Mouse (Mus musculus) forebrain, embryonic 16.5 days (tissue): ENCODE results near the gene Gm10273. TPM values are rescaled to one million over a fixed set of nuclear protein-coding genes. Genes with fewer than 3 reads are reported as not detected.
"Not testable (repeated sequence)": the region's sequence is repeated elsewhere in the genome, so short reads cannot be mapped to it uniquely, and the experiment has no call there.

ENCODE experiments used
- ATAC-seq: fragments of 200-750 bp; cut with Nextera tagmentation; 2 replicates; pipeline ENCODE4 v1.8.0; 2017; ENCODE audit warnings: mild to moderate bottlenecking, moderate library complexity
- H3K27ac ChIP-seq: fragments of 300-500 bp; sonication (generic); 2 replicates; pipeline ENCODE4 v1.5.1; 2014; ENCODE audit warnings: low read length, control low read depth
- H3K27me3 ChIP-seq: fragments of 300-500 bp; sonication (generic); replicated peaks from 2 replicates; pipeline ENCODE4 v1.6.1; 2014; ENCODE audit warnings: low read length; ENCODE audit not compliant: control insufficient read depth, insufficient read depth
- H3K36me3 ChIP-seq: fragments of 300-500 bp; sonication (generic); 2 replicates; pipeline ENCODE4 v1.6.1; 2014; ENCODE audit not compliant: control insufficient read depth, insufficient read depth
- H3K4me1 ChIP-seq: fragments of 300-500 bp; sonication (generic); replicated peaks from 2 replicates; pipeline ENCODE4 v1.6.1; 2014; ENCODE audit warnings: low read length; ENCODE audit not compliant: control insufficient read depth, insufficient read depth
- H3K4me2 ChIP-seq: fragments of 300-500 bp; sonication (generic); 2 replicates; pipeline ENCODE4 v1.6.1; 2014; ENCODE audit warnings: mild to moderate bottlenecking, low read length, control low read depth
- H3K4me3 ChIP-seq: fragments of 300-500 bp; sonication (generic); replicated peaks from 2 replicates; pipeline ENCODE4 v1.5.1; 2014; ENCODE audit warnings: mild to moderate bottlenecking, low read length, control low read depth
- H3K9ac ChIP-seq: fragments of 300-500 bp; sonication (generic); replicated peaks from 2 replicates; pipeline ENCODE4 v1.6.1; 2014; ENCODE audit warnings: low read depth, low read length, control low read depth
- H3K9me3 ChIP-seq: fragments of 300-500 bp; sonication (generic); 2 replicates; pipeline ENCODE4 v1.6.1; 2016; ENCODE audit warnings: low read length; ENCODE audit not compliant: control insufficient read depth
- WGBS: fragments of 180-500 bp; shearing (Covaris S2); extraction: QIAGEN DNeasy Blood & Tissue Kit; methylation state at CpG from one replicate; pipeline ENCODE4 v1.1.7; 2014; 5-methylcytosine and 5-hydroxymethylcytosine counted together
- polyA plus RNA-seq: library from polyadenylated mRNA; unstranded; fragments of >200 nt; fragmentation: Nextera tagmentation; extraction: Ambion mirVana; gene quantifications from 2 replicates; pipeline ENCODE4 v1.2.1, GENCODE M21; 2015

Gm10273 gene
- polyA plus RNA-seq, result 2.1 and 7.6 TPM in 2 replicates

DNA sequence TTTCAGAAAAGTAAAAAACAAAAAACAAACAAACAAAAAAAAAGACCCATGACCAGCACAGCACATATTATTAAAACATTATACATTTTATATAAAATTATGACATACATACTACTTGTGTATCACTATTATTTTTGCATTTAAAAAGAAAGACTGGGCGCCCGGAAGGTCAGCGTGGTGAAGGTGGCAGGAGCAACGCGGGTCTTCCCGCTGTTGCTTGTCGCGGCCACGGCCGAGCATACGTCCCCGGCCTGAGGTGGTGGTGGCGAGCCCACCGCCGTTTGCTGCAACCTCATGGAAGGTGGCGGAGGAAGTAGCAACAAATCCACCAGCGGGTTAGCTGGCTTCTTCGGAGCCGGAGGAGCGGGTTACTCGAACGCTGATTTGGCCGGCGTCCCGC lies at the start of gene Gm10273:
Gm10273 (plus strand) TSS at position 172 of the 400 bp plus-strand sequence.
- H3K36me3 ChIP-seq, H3K4me2 ChIP-seq, H3K4me1 ChIP-seq, H3K27ac ChIP-seq, ATAC-seq, H3K27me3 ChIP-seq, H3K9ac ChIP-seq, H3K9me3 ChIP-seq, H3K4me3 ChIP-seq: not testable (repeated sequence)
- WGBS, result 95% methylated on average over 10 of the region's 25 CpGs

DNA sequence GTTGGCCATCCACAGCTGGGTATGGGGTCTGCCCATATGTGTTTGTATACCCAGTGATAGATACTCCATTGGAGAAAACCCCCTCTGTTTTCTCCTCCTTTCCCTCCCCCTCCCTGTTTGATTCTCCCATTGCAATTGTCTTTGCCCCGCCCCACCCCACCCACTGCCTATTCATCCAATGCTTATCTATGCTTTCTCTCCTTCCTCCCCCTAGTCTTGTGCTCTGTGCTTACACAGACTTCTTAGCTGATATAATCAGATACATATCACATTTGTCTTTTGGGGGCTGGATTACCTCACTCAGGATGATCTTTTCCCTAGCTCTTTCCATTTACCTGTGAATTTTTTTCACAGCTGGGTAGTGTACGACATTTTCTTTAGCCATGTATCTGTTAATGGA lies 48.9 kb upstream of the Gm10273 start:
- ATAC-seq, result no peak
- WGBS, result 92% methylated on average over 2 of the region's 2 CpGs

DNA sequence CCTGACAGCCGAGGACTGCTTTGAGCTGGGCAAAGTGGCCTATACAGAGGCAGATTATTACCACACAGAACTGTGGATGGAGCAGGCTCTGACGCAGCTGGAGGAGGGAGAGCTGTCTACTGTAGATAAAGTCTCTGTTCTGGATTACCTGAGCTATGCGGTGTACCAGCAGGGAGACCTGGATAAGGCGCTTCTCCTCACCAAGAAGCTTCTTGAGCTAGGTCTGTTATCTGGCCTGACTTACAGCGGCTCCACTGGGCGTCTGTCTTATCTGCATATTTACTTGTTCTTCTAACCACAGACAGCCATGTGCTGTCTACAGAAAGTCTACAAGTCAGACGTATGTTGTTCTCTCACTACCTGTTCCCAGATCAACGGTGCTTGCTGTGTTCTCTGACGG lies 47.2 kb upstream of the Gm10273 start:
- Histone ChIP-seq H3K27ac (no peak overlapping the region), H3K36me3 (peaks cover 27% of the 10 kb centered on the region), H3K9ac (no peak overlapping the region), H3K9me3 (no peaks in the 10 kb centered on the region), H3K4me3 (no peak overlapping the region), H3K27me3 (no peaks in the 10 kb centered on the region), H3K4me2 (no peak overlapping the region), H3K4me1 (no peaks in the 10 kb centered on the region)
- ATAC-seq, result no peak
- WGBS, result 95% methylated on average over 9 of the region's 9 CpGs

More for the DNA sequence above, 48.9 kb upstream of the Gm10273 start:
- no peaks in the 10 kb centered on the region for H3K27me3 ChIP-seq
- no peak overlapping the region for H3K9ac ChIP-seq
- no peak overlapping the region for H3K4me3 ChIP-seq
- peaks cover 24% of the 10 kb centered on the region for H3K36me3 ChIP-seq
- H3K4me1 ChIP-seq, result no peaks in the 10 kb centered on the region
- H3K9me3 ChIP-seq, result no peaks in the 10 kb centered on the region
- no peak overlapping the region for H3K4me2 ChIP-seq
- no peak overlapping the region for H3K27ac ChIP-seq

DNA sequence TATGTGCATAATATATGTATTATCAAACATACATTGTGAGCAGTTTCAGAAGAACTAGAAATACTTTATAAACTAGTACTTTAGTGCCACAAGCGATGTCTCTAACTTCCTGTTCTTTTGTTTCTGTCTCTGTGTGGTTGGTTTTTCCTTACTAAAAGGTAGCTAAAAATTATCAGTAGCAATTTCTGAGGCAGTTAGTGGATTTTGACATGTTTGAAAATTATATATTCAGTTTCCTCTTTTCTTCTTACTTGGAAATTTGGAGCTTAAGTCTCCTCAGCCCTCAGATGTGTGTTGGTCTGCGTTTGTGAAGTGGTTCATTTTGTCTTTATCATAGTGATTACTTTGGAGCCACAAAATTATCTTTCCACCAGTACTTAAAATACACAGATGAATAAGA lies 45.9 kb upstream of the Gm10273 start:
- ATAC-seq, result no peak
- Histone ChIP-seq H3K27ac (no peak overlapping the region), H3K9ac (no peak overlapping the region), H3K4me3 (no peak overlapping the region), H3K27me3 (no peaks in the 10 kb centered on the region), H3K4me2 (no peak overlapping the region), H3K36me3 (peaks cover 30% of the 10 kb centered on the region), H3K9me3 (no peaks in the 10 kb centered on the region), H3K4me1 (no peaks in the 10 kb centered on the region)
- 95% methylated on average over 2 of the region's 2 CpGs for WGBS

DNA sequence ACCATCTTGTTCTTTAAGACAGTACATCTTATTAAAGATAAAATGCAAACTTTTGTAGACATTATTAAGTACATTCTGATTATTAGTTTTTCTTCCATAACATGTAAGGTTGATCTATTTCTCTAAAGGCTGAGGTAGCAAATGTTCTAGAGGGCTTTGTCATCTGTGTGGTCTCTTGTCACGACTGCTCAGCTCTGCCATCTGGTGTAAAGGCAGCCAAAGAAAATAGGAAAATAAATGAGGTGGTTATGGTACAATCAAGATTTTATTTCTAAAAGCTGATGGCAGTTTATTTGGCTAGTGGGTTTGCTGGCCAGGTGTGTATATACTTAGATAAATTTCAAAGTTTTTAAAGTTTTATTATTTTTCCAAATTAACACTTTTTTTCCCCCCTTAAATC lies 42.4 kb upstream of the Gm10273 start:
- no peak overlapping the region for H3K27ac ChIP-seq
- H3K4me1 ChIP-seq, result no peaks in the 10 kb centered on the region
- no peaks in the 10 kb centered on the region for H3K9me3 ChIP-seq
- ATAC-seq, result no peak
- H3K27me3 ChIP-seq, result no peaks in the 10 kb centered on the region
- 36% methylated on average over 1 of the region's 1 CpGs for WGBS
- no peak overlapping the region for H3K9ac ChIP-seq
- H3K36me3 ChIP-seq, result peaks cover 38% of the 10 kb centered on the region
- no peak overlapping the region for H3K4me3 ChIP-seq
- no peak overlapping the region for H3K4me2 ChIP-seq

DNA sequence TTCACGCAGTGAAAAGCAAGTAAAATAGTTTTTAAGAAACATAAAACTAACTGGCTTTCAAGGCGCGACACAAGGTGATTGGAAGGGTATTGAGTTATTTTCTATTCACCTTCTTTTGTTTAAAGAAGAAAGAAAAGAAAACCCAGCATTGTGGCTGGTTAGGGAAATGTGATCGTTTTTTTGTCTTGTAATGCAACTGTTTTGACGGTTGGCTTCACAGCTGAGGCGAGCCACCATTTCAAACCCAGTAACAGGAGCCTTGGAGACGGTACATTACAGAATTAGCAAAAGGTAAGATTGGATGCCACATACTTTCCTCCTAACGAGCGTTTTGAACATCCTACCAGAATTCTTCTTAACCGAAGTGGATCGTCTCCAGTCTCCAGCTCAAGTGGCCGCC lies 41.3 kb upstream of the Gm10273 start:
- H3K4me1 ChIP-seq, result no peaks in the 10 kb centered on the region
- H3K27me3 ChIP-seq, result no peaks in the 10 kb centered on the region
- WGBS, result 26% methylated on average over 12 of the region's 12 CpGs
- H3K4me2 ChIP-seq, result no peak overlapping the region
- H3K9ac ChIP-seq, result no peak overlapping the region
- H3K27ac ChIP-seq, result no peak overlapping the region
- H3K4me3 ChIP-seq, result no peak overlapping the region
- no peak for ATAC-seq
- peaks cover 30% of the 10 kb centered on the region for H3K36me3 ChIP-seq
- H3K9me3 ChIP-seq, result no peaks in the 10 kb centered on the region

DNA sequence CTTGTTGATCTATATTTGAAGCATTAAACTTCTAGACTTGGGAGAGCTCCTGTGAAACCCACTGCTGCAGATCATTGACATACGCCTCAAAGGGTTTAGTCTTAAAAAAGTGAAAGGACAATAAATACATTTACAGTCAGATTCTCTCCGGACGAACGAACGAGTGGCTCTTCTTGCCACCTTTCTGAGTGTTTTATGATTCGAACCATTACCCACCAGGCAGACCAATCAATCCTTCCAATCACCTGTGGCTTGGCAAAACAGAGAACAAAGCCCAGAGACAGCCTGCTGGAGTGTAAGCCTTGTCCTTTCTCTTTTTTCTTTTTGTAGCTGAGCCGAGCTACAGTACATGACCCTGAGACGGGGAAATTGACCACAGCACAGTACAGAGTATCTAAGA lies 40.4 kb upstream of the Gm10273 start:
- H3K9ac ChIP-seq, result no peak overlapping the region
- no peaks in the 10 kb centered on the region for H3K27me3 ChIP-seq
- WGBS, result 82% methylated on average over 8 of the region's 8 CpGs
- no peaks in the 10 kb centered on the region for H3K4me1 ChIP-seq
- H3K27ac ChIP-seq, result no peak overlapping the region
- H3K36me3 ChIP-seq, result peaks cover 29% of the 10 kb centered on the region
- H3K9me3 ChIP-seq, result no peaks in the 10 kb centered on the region
- no peak for ATAC-seq
- H3K4me2 ChIP-seq, result no peak overlapping the region
- H3K4me3 ChIP-seq, result no peak overlapping the region

DNA sequence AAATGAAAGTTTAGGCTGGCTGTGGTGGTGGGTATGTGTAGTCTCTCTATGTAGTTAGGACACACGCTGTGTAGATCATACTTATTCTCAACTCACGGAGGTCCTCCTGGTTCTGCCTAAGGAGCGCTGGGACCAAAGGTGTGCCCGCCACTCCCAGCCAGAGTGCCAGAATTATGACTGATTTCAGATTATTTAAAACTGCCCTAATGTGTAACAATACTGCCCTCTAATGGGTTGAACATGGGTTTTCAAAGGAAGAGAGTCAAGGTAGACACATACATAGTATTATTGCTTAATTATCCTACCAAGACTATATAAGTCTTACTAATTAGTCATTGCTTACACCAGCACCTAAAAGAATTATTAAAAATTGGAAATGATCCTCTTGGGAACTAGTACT lies 36.7 kb upstream of the Gm10273 start:
- Histone ChIP-seq H3K27me3 (no peaks in the 10 kb centered on the region), H3K9ac (no peak overlapping the region), H3K9me3 (no peaks in the 10 kb centered on the region), H3K4me2 (no peak overlapping the region), H3K36me3 (peaks cover 17% of the 10 kb centered on the region), H3K4me3 (no peak overlapping the region), H3K4me1 (no peaks in the 10 kb centered on the region), H3K27ac (no peak overlapping the region)
- 82% methylated on average over 4 of the region's 4 CpGs for WGBS
- no peak for ATAC-seq

DNA sequence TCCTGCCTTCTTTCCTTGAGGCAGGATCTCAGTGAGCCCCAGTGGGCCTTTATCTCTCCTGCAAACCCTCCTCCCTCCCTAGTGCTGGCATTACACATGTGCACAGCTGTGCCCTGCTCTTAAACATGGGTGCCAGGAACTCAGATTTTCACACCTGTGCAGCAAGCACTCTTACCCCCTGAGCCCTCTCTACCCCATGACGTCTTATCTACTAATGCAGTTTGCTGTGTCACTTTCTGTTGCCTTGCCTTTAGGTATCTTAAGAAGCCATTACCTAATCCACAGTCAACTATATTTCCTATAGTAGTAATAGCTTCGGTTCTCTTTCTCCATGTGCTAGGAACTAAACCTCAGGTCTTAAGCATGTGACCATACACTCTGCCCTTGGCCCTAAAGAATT lies 32.2 kb upstream of the Gm10273 start:
- Histone ChIP-seq H3K9me3 (no peaks in the 10 kb centered on the region), H3K4me1 (no peaks in the 10 kb centered on the region), H3K36me3 (peaks cover 10% of the 10 kb centered on the region), H3K27me3 (no peaks in the 10 kb centered on the region), H3K9ac (no peak overlapping the region), H3K4me3 (no peak overlapping the region), H3K4me2 (no peak overlapping the region), H3K27ac (no peak overlapping the region)
- no peak for ATAC-seq
- 93% methylated on average over 2 of the region's 2 CpGs for WGBS

DNA sequence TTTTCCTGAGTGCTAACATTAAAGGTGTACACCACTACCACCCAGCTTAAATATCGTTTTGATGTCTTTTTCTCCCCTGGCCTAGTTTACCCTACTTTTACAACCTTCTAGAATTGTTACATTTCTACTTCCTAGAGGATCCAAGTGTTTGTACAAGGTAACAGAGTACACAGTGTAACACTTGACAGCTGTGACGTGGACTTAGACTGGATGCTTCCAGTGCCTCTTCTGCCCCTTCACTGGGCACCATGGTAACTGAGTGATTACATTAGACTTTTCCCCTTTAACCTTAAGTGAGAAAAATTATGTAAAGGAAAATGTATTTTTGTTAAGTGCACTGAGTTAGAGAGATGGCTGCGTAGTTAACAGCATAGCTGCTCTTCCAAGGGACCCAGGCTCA lies 30.9 kb upstream of the Gm10273 start:
- Histone ChIP-seq H3K4me2 (no peak overlapping the region), H3K27me3 (no peaks in the 10 kb centered on the region)

More for the DNA sequence above, 30.9 kb upstream of the Gm10273 start:
- 95% methylated on average over 3 of the region's 3 CpGs for WGBS
- Histone ChIP-seq H3K9me3 (no peaks in the 10 kb centered on the region), H3K36me3 (peaks cover 12% of the 10 kb centered on the region), H3K4me3 (no peak overlapping the region), H3K27ac (no peak overlapping the region), H3K9ac (no peak overlapping the region), H3K4me1 (no peaks in the 10 kb centered on the region)
- ATAC-seq, result no peak
